Mouse (Mus musculus): ENCODE results near the gene Plppr1.
"Not testable (repeated sequence)": the region's sequence is repeated elsewhere in the genome, so short reads cannot be mapped to it uniquely, and the experiment has no call there.

Gene Plppr1

DNA sequence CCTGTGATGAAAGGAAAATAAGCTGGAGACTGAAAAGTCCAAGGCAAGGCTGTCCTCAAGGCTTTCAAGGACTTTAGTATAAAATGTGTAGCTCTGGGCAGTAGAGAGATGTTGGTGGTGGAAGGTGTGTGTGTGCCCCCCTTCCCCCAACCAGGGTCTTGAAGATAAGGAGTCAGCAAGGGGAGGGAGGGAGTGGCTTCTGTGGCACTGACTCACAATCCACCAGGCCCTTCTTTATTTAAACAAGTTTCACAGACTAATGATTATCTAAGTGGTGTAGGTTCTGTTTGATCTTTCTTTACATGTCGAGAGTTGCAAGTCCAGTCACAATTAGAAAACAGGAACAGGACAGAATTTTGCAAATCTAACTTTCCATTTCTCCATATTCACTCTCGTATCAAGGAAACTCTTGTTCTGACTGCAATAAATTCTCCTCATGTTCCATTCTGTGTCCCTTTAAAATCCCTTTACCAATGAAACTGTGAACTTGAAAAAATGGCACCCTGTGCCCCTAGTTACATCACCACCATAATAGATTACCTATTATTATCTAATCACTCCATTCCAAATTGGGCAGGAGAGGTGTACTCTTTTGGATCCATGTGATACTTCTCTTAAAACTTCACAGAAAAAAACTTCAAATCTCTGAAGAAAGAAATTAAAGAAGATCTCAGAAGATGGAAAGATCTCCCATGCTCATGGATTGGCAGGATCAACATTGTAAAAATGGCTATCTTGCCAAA, 324.7 kb downstream of the Plppr1 start:
- DNase-seq (ENCODE audit: low spot score in 2 of 2): not testable (repeated sequence)

DNA sequence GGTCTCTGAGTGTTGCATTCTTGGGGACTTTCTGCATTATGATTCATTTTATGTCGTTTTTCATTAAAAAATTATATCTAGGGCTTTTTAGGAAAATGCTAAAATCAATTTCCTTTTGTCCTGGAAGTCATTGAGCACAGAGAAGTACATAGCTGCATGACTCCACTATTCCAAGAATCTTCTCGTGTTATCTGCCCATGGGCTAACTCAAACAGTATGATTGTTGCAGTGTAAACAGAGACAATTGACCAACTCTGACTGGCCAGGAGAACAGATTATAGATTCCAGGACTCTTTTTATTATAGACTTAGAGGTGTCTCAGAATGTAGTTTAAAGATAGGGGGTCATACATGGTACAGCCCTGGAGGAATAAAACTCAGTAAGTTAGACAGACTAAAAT, 327.8 kb downstream of the Plppr1 start:
- no peak for DNase-seq (ENCODE audit: low spot score in 2 of 2)
